Mouse (Mus musculus): ENCODE data around the gene Gm21830. TPM values are rescaled to one million over a fixed set of nuclear protein-coding genes. Genes with fewer than 3 reads are reported as not detected.
"Not testable (repeated sequence)": the region's sequence is repeated elsewhere in the genome, so short reads cannot be mapped to it uniquely, and the experiment has no call there.

Gm21830 gene
- not detected for total RNA-seq (2021)
- long read RNA-seq, experiment 1 = 0 reads
- long read RNA-seq, experiment 2 = 0 reads

- not testable (repeated sequence) for DNase-seq (ENCODE audit: low spot score in 2 of 2)
Observed at GRCm38 (mm10) chr2:67413425-67413824, at the start of gene Gm21830. TSS of gene Gm21830 (plus strand) at chr2:67413725.

GRCm38 (mm10) chr2:67364506-67364905, 49.0 kb upstream of the Gm21830 start:
- no peak for DNase-seq (ENCODE audit: low spot score in 2 of 2)

GRCm38 (mm10) chr2:67378504-67378903, 35.0 kb upstream of the Gm21830 start:
- no peak for DNase-seq (ENCODE audit: low spot score in 2 of 2)

- no peak for DNase-seq (ENCODE audit: low spot score in 2 of 2)
Observed at GRCm38 (mm10) chr2:67420853-67421252, 7.3 kb downstream of the Gm21830 start.

- no peak for DNase-seq (ENCODE audit: low spot score in 2 of 2)
Observed at GRCm38 (mm10) chr2:67422799-67423198, 9.3 kb downstream of the Gm21830 start.

- no peak for DNase-seq (ENCODE audit: low spot score in 2 of 2)
Observed at GRCm38 (mm10) chr2:67433081-67433480, 19.6 kb downstream of the Gm21830 start, which contains the start of gene Gm26727. TSS of gene Gm26727 (minus strand) at chr2:67433181.

- no peak for DNase-seq (ENCODE audit: low spot score in 2 of 2)
Observed at GRCm38 (mm10) chr2:67438309-67438708, 24.8 kb downstream of the Gm21830 start.

GRCm38 (mm10) chr2:67445780-67446179, 32.3 kb downstream of the Gm21830 start, which contains the start of gene Xirp2:
TSS of gene Xirp2 (plus strand) at chr2:67446002.
- DNase-seq (ENCODE audit: low spot score in 2 of 2) = no peak

- DNase-seq (ENCODE audit: low spot score in 2 of 2) = no peak
Observed at GRCm38 (mm10) chr2:67446772-67447171, 33.2 kb downstream of the Gm21830 start.

- DNase-seq (ENCODE audit: low spot score in 2 of 2) = peak in 1 of 2 experiments; percentile 19
Observed at GRCm38 (mm10) chr2:67447206-67447605, 33.7 kb downstream of the Gm21830 start.

GRCm38 (mm10) chr2:67460857-67461256, 47.3 kb downstream of the Gm21830 start:
- DNase-seq (ENCODE audit: low spot score in 2 of 2) = no peak

GRCm38 (mm10) chr2:67467036-67467435, 53.5 kb downstream of the Gm21830 start:
- no peak for DNase-seq (ENCODE audit: low spot score in 2 of 2)

- DNase-seq (ENCODE audit: low spot score in 2 of 2) = not testable (repeated sequence)
Observed at GRCm38 (mm10) chr2:67470030-67470429, 56.5 kb downstream of the Gm21830 start.

GRCm38 (mm10) chr2:67477753-67478152, 64.2 kb downstream of the Gm21830 start:
- DNase-seq (ENCODE audit: low spot score in 2 of 2) = peak; percentile 20 to 37

- DNase-seq (ENCODE audit: low spot score in 2 of 2) = no peak
Observed at GRCm38 (mm10) chr2:67481051-67481450, 67.5 kb downstream of the Gm21830 start.

Other genes with a start within 250 kb of the Gm21830 start
- gene Gm26727, start 19.5 kb downstream of the Gm21830 start, total RNA-seq (2021) = not detected
- gene Xirp2, start 32.3 kb downstream of the Gm21830 start, total RNA-seq (2021) = 100 to 1,000 TPM in 1 of 2 experiments, 10 to 100 TPM in 1; 98.1 to 112 TPM
- gene B3galt1, start 152.1 kb downstream of the Gm21830 start, total RNA-seq (2021) = 1 to 10 TPM; 6.5 to 6.8 TPM